Mouse (Mus musculus): ENCODE data around the gene Flvcr1. TPM values are rescaled to one million over a fixed set of nuclear protein-coding genes. Genes with fewer than 3 reads are reported as not detected.
"Not testable (repeated sequence)": the region's sequence is repeated elsewhere in the genome, so short reads cannot be mapped to it uniquely, and the experiment has no call there.

The Flvcr1 gene
- total RNA-seq, 2 experiments from 2014 or later, result 45.4 to 52.7 TPM

- ATAC-seq (ENCODE audit: poor library complexity, severe bottlenecking), result no peak
These were observed 16.1 kb upstream of the Flvcr1 start for GRCm38 (mm10) chr1:191042106-191042505.

- peak; percentile 51 for ATAC-seq (ENCODE audit: poor library complexity, severe bottlenecking)
These were observed 15.4 kb upstream of the Flvcr1 start for GRCm38 (mm10) chr1:191041352-191041751.

- no peak for ATAC-seq (ENCODE audit: poor library complexity, severe bottlenecking)
These were observed 12.0 kb upstream of the Flvcr1 start for GRCm38 (mm10) chr1:191037999-191038398.

- no peak for ATAC-seq (ENCODE audit: poor library complexity, severe bottlenecking)
These were observed 10.8 kb upstream of the Flvcr1 start, which contains the start of gene Spata45 for GRCm38 (mm10) chr1:191036554-191037334. Gene Spata45 (plus strand): TSS chr1:191036639.

DNA sequence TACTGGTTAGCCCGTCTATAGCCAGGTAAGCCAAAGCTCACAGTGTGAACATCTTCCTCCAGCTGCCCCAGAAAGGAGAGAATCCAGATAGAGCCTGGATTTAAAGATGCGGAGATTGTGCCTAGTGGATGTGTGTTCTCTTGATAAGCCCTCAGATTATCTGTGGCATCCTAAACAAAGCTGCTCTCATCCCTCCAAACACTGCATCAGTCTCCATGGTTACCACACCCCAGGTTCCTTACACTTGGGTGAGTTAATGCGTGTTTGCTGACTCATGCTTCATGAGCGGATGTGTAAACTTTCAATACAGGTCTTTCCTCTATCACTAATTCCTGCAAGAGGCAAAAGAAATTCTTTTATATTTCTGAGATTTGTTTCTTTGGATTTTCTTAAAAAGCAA lies 9.7 kb upstream of the Flvcr1 start:
- ATAC-seq (ENCODE audit: poor library complexity, severe bottlenecking), result no peak

GRCm38 (mm10) chr1:191030922-191031425 lies 5.0 kb upstream of the Flvcr1 start:
- ATAC-seq (ENCODE audit: poor library complexity, severe bottlenecking), result not testable (repeated sequence)

DNA sequence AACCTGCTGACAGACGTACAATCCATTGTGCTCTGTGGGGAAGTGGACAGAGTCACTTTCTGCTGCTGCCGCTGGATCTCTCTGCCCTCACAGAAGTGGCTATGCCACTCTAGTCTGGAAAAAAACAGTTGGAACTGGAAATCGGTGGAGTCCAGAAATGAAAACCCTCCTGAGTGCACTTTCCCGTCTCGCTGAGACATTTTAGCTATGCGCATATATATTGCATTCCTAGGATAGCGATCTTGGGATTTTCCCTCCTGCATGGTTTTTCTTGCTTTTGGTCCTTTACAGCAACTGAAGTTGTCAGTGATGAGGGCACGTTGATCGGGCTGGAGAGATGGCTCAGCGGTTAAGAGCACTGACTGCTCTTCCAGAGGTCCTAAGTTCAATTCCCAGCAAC lies 4.2 kb upstream of the Flvcr1 start:
- no peak for ATAC-seq (ENCODE audit: poor library complexity, severe bottlenecking)

- ATAC-seq (ENCODE audit: poor library complexity, severe bottlenecking), result peak; percentile 11
These were observed 644 bp downstream of the Flvcr1 start for GRCm38 (mm10) chr1:191025016-191026012.

DNA sequence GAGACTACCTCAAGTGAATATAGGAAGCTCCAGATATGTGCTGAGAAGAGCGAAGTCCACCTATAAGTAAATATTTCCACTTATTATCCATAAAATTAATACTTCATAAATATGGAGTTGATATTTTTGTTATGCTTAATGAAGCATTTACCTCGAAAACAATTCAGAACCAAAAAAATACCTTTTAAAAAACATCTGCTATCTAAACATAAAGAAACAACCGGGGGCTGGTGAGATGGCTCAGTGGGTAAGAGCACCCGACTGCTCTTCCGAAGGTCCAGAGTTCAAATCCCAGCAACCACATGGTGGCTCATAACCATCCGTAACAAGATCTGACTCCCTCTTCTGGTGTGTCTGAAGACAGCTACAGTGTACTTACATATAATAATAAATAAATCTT lies 2.2 kb downstream of the Flvcr1 start:
- ATAC-seq (ENCODE audit: poor library complexity, severe bottlenecking), result not testable (repeated sequence)

GRCm38 (mm10) chr1:191023140-191023539 lies 2.8 kb downstream of the Flvcr1 start:
- ATAC-seq (ENCODE audit: poor library complexity, severe bottlenecking), result peak; percentile 43

DNA sequence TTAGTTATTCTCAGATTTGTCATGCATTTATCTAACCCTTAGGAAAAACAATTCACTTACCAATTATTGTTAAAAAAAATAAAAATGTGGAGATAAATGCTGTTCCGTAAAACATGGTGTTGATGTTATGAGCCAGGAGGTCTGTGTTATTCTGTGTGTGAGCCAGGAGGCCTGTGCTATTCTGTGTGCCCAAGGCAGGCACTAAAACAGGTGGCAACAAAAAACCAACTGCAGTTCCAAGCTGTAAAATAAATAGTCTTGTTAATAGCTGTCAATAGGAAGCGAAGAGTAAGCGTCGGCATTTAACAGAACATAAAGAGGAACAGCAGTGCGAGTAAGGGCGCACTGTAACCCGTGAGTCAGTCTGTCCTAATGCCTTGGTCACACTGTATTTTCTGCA lies 4.9 kb downstream of the Flvcr1 start:
- no peak for ATAC-seq (ENCODE audit: poor library complexity, severe bottlenecking)

- ATAC-seq (ENCODE audit: poor library complexity, severe bottlenecking), result no peak
These were observed 5.6 kb downstream of the Flvcr1 start for GRCm38 (mm10) chr1:191020217-191020924.

DNA sequence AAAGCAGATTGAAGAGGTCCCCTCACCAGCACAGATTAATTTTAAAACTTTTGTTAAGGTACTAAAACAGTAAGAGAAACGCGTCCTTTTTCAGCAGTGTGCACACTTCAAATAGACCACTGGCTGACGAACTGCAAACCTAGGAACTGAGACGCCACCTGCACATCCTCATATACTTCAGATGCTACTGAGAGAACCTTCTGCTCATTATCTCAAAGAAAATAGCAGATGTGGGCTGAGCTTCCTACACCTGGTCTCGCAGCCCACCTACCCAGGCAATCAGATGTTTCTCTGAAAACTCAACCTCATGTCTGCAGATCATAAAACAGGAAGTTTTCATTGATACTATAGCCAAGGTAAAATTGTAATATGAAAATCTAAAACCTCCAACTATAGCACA lies 6.2 kb downstream of the Flvcr1 start:
- ATAC-seq (ENCODE audit: poor library complexity, severe bottlenecking), result no peak

GRCm38 (mm10) chr1:191014271-191014670 lies 11.7 kb downstream of the Flvcr1 start:
- no peak for ATAC-seq (ENCODE audit: poor library complexity, severe bottlenecking)

GRCm38 (mm10) chr1:191008707-191009106 lies 17.3 kb downstream of the Flvcr1 start:
- no peak; the same call in 1 of the 2 replicates for ATAC-seq (ENCODE audit: poor library complexity, severe bottlenecking)

- peak; percentile 59 for ATAC-seq (ENCODE audit: poor library complexity, severe bottlenecking)
These were observed 23.8 kb downstream of the Flvcr1 start for GRCm38 (mm10) chr1:191002201-191002600.

- ATAC-seq (ENCODE audit: poor library complexity, severe bottlenecking), result no peak
These were observed 25.3 kb downstream of the Flvcr1 start for GRCm38 (mm10) chr1:191000686-191001085.

GRCm38 (mm10) chr1:190998027-190998426 lies 27.9 kb downstream of the Flvcr1 start:
- no peak for ATAC-seq (ENCODE audit: poor library complexity, severe bottlenecking)

DNA sequence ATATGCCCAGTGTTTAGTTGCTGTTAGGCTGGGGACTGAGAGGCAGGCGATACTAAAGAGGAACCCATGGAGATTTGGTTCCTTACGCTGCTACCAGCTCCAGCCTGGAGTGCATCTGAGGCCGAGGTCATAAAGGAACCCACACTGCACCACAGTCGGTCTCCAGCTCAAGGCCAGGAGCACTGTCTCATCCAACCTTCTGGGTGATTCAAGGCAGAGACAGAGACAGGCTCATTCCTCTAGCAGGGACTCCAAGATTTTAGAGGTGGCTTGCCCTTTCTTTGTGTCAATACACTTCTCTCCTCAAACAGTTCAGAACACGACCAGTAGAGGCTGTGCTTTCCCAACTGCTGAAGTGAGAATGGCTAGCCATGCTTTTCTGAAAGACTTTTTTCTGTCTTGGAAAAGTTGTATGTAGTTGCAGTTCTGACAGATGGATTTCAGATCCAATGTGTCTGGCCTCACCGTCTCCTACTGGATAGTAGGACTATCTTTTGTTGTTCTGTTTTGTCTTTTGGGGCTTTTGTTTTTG lies 29.5 kb downstream of the Flvcr1 start:
- ATAC-seq (ENCODE audit: poor library complexity, severe bottlenecking), result 0 out of 2 replicates have a peak, but pooled peaks have one; percentile 21

DNA sequence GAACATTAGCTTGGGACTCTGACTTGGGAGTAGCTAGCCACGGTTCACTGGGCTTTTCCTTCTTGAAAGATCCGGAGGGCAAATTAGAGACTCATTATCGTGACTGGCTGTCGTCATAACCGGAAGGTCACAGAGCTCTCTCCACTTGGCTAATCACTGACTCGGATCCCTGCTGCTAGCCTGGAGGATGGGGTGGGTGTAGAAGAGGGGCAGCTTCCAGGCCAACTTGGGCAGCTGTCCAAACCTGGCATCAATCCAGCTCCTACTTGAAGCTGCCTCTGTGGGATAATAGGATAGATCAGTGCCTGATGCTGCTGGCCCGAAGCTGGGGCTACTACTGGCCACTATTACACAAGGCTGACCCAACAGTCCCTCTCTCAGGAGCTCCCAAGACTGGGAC lies 30.4 kb downstream of the Flvcr1 start:
- no peak for ATAC-seq (ENCODE audit: poor library complexity, severe bottlenecking)

All from megakaryocyte, adult 5-6 weeks (primary cell).